Mouse (Mus musculus) ES-Bruce4 (cell line): ENCODE results near the gene Ldb1.

ENCODE experiments used
- CTCF ChIP-seq: IDR thresholded peaks from one replicate; pipeline ENCODE4 v1.8.1; 2011; ENCODE audit warnings: low read depth, low read length
- EP300 ChIP-seq: IDR thresholded peaks from 2 replicates; pipeline ENCODE4 v1.6.1; 2011; ENCODE audit warnings: low read depth, low read length; ENCODE audit not compliant: insufficient read depth
- POLR2A ChIP-seq: IDR thresholded peaks from one replicate; pipeline ENCODE4 v1.8.1; 2011; ENCODE audit warnings: low read length; ENCODE audit not compliant: insufficient read depth

GRCm38 (mm10) chr19:46056388-46056946 lies 11.5 kb upstream of the Ldb1 start:
- TF ChIP-seq CTCF (no peak), POLR2A (no peak), EP300 (no peak)
